Mouse (Mus musculus) cerebellum, adult 8-10 months (tissue): ENCODE results near the gene Abcc1.
A peak's percentile ranks its signal among the peaks of the same experiment; 100 is the strongest.

ENCODE experiments used
- DNase-seq: peaks from one replicate; pipeline ENCODE4 v3.0.0; 2022

The Abcc1 gene

GRCm38 (mm10) chr16:14444059-14444855 is 82.9 kb downstream of the Abcc1 start:
- DNase-seq: no peak

- DNase-seq: peak; percentile 13
Measured at GRCm38 (mm10) chr16:14445197-14445596, 83.8 kb downstream of the Abcc1 start.

GRCm38 (mm10) chr16:14447366-14447765 is 86.0 kb downstream of the Abcc1 start:
- no peak for DNase-seq

GRCm38 (mm10) chr16:14448307-14448706 is 86.9 kb downstream of the Abcc1 start:
- DNase-seq: no peak

GRCm38 (mm10) chr16:14449861-14450260 is 88.5 kb downstream of the Abcc1 start:
- DNase-seq: no peak

- no peak for DNase-seq
Measured at GRCm38 (mm10) chr16:14451374-14452046, 90.2 kb downstream of the Abcc1 start.

GRCm38 (mm10) chr16:14462535-14462934 is 101.2 kb downstream of the Abcc1 start:
- no peak for DNase-seq

- DNase-seq: no peak
Measured at GRCm38 (mm10) chr16:14465016-14465415, 103.7 kb downstream of the Abcc1 start.

- no peak for DNase-seq
Measured at GRCm38 (mm10) chr16:14468351-14468750, 107.0 kb downstream of the Abcc1 start.

GRCm38 (mm10) chr16:14468841-14469240 is 107.5 kb downstream of the Abcc1 start:
- DNase-seq: no peak

GRCm38 (mm10) chr16:14472171-14472570 is 110.8 kb downstream of the Abcc1 start:
- no peak for DNase-seq

GRCm38 (mm10) chr16:14473686-14474085 is 112.3 kb downstream of the Abcc1 start:
- DNase-seq: no peak

GRCm38 (mm10) chr16:14475001-14475400 is 113.6 kb downstream of the Abcc1 start:
- no peak for DNase-seq

- DNase-seq: no peak
Measured at GRCm38 (mm10) chr16:14476056-14476455, 114.7 kb downstream of the Abcc1 start.

GRCm38 (mm10) chr16:14476701-14477400 is 115.5 kb downstream of the Abcc1 start:
- DNase-seq: no peak

- DNase-seq: no peak
Measured at GRCm38 (mm10) chr16:14477510-14478300, 116.3 kb downstream of the Abcc1 start.

GRCm38 (mm10) chr16:14479641-14480040 is 118.3 kb downstream of the Abcc1 start:
- DNase-seq: no peak

- no peak for DNase-seq
Measured at GRCm38 (mm10) chr16:14483221-14483620, 121.9 kb downstream of the Abcc1 start.

GRCm38 (mm10) chr16:14493491-14494114 is 132.2 kb downstream of the Abcc1 start:
- no peak for DNase-seq

- DNase-seq: no peak
Measured at GRCm38 (mm10) chr16:14501649-14502360, 140.4 kb downstream of the Abcc1 start.

GRCm38 (mm10) chr16:14506461-14506860 is 145.1 kb downstream of the Abcc1 start:
- DNase-seq: no peak
